Mouse (Mus musculus): Measurements from ENCODE around the gene Tsen2. TPM values are rescaled to one million over a fixed set of nuclear protein-coding genes. Genes with fewer than 3 reads are reported as not detected.

Tsen2 gene
- total RNA-seq, 2 experiments from 2014 or later: 3.0 to 3.4 TPM

DNA sequence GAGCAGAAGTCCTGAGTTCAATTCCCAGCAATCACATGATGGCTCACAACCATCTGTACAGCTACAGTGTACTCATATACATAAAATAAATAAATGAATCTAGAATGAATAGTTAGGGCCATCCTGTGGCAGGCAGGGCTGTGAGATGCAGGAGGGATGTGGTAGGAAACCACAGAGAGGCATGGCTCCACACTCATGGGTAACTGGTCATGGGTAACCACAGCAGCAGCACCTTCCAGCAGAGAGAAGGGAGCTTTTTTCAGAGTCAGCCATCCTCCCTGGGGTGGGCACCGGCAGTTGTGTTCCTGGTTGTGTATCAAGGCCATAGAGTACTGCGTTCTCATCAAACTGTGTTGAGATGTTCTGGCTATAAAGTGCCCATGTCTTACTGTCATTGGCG lies 50.0 kb downstream of the Tsen2 start:
- peak; percentile 92 for ATAC-seq (ENCODE audit: poor library complexity, severe bottlenecking)

- no peak for ATAC-seq (ENCODE audit: poor library complexity, severe bottlenecking)
Measured at GRCm38 (mm10) chr6:115595667-115596066, 51.2 kb downstream of the Tsen2 start.

DNA sequence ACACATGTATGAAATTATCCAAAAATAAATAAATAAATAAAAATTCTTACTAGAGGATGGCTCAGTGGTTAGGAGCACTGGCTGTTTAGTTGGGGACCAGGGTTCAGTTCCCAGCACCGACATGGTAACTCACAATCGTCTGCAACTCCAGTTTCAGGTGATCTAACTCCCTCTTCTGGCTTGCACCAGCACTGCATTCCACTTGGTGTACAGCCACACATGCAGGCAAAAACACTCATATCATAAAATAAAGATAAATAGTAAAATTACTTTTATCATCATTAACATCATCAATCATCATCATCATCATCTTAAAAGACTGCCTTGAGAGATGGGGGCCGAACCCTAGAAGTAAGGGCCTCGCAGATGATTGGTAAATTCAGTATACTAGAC lies 56.9 kb downstream of the Tsen2 start:
- no peak for ATAC-seq (ENCODE audit: poor library complexity, severe bottlenecking)

GRCm38 (mm10) chr6:115601715-115602523 lies 57.5 kb downstream of the Tsen2 start, which contains the start of gene Mkrn2:
TSS of gene Mkrn2 (plus strand) at chr6:115601902.
- ATAC-seq (ENCODE audit: poor library complexity, severe bottlenecking): peak; percentile 97

DNA sequence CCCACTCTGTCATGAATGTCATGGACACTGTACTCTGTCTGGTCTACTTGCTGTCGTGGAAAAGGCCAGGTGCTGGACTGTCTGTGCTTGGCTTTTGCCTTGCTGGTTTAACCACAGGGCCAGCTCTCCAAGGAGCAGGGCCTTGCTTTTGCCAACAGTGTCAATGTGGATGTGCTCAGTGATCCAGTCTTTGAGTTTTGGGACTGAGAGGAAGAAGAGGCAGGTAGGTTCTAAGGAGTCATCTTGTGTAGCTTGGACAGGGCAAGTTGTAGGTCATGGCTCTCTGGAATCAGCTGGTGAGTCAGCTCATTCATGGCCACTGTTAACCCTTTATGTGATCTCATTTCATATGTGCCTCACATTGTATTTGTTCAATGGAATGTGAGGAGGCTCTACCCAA lies 62.0 kb downstream of the Tsen2 start:
- no peak for ATAC-seq (ENCODE audit: poor library complexity, severe bottlenecking)

DNA sequence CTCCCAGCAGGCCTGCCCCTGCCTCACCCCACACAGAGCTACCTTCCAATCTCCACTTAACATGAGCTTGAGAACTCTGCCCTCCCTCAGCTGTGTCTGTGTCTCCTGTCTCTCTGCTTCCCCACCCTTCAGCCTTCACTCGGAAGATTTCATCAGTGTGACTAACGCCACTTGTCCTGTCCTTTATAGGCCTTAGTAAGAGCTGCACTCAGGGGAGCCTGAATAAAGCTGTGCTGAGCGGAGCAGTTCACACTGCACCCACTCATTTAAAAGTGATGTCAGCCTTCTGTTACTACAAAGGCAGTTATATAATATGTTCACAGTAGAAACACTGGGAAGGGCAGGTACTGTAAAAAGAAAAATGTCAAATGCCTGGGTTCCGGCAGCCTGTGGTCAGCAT lies 63.0 kb downstream of the Tsen2 start:
- ATAC-seq (ENCODE audit: poor library complexity, severe bottlenecking): no peak

DNA sequence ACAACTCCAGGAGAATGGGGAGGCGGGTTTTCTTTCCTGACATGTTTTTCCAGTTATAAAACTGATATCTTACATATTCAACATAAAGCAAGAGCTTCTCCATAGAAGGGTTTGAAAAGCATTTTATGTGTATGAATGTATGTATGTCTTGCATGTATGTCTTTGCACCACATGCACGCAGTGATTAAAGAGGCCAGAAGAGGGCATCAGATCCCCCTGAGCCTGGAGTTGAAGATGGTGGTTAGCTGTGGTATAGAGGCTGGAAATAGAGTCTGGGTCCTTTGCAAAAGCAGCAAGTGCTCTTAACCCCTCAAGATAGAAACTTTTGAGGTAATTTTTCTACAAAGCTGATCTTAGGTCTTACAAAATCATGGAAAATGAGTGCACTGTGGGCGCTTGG lies 64.7 kb downstream of the Tsen2 start:
- ATAC-seq (ENCODE audit: poor library complexity, severe bottlenecking): peak; percentile 77

DNA sequence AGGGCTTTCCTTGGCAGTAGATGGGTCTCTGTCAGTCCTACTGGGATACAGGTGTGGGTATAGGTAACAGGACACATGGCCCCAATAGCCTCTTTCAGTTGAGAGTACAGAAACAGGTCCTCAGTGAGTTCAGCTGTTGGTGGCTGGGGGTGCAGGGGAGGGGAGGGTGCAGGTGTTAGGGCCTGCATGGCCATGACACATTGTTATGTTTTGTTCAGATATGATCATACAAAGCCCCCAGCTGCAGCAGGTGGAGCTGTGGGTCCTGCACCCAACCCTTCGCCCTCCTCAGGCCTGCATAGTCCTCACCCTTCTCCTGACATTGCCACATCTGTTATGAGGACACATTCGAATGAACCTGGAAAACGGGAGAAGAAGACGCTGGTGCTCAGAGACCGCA lies 65.8 kb downstream of the Tsen2 start:
- ATAC-seq (ENCODE audit: poor library complexity, severe bottlenecking): no peak

DNA sequence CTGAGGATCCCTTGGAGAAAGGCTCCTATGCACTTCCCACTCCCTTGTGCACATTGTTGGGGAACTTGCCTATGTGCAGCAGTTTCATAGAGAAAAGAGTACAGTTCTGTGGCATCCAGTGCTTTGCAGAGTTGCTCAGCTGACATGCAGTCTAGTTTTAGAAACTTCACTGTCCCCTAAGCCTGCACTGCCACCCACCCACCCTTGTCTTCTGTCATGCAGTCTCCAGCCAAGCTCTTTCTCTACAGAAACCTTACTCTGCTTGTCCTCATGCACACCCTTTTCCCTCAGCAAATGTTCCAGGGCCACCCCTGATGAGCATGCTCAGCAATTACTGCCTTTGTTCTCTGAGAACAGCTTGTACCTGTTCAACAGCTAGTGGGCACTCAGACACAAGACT lies 69.3 kb downstream of the Tsen2 start:
- no peak for ATAC-seq (ENCODE audit: poor library complexity, severe bottlenecking)

DNA sequence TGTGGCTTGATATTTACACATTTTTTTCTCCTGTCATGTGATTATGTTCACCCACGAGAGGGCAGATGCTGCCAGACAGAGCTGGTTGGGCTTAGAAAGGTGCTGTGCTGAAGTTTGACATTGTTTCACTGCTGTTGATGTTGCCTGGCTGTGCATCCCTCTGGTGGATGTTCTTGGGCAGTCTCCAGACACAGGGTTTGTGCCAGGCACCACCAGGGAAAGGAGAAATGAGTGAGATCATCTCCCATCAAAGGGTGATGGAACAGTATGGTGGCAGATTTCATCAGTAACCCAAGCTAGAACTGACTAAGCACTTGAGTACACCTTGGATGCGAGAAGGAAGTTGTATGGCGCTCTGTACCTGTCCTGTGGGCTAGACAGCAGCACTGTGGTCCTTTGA lies 71.5 kb downstream of the Tsen2 start:
- ATAC-seq (ENCODE audit: poor library complexity, severe bottlenecking): no peak

- ATAC-seq (ENCODE audit: poor library complexity, severe bottlenecking): 0 out of 2 replicates have a peak, but pooled peaks have one; percentile 26
Measured at GRCm38 (mm10) chr6:115619818-115620217, 75.4 kb downstream of the Tsen2 start.

- ATAC-seq (ENCODE audit: poor library complexity, severe bottlenecking): no peak
Measured at GRCm38 (mm10) chr6:115620942-115621341, 76.5 kb downstream of the Tsen2 start.

DNA sequence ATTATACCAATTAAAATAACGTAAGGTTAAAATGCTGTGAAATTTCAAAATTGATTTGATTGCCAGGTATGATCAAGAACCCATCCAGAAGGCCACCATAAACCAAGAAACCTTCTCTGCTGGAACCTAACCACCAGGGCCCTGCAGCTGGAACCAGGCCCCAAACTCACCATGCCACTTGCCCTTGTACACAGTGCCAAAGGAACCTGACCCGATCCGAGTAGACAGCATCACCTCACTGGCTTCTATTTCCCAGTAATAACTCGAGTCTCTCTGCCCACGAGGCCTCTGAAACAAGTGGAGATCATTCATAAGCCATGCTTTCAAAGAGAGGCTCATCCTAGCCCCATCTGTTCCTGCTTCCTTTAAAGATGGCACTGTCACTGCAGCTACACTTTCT lies 81.7 kb downstream of the Tsen2 start:
- no peak for ATAC-seq (ENCODE audit: poor library complexity, severe bottlenecking)

Other genes starting within 250 kb of the Tsen2 start
- 2.8 and 6.5 TPM in 2 replicates for gene Pparg, start 183.7 kb upstream of the Tsen2 start, total RNA-seq (2015)
- gene Pparg, start 183.7 kb upstream of the Tsen2 start, total RNA-seq (2017): 2.0 and 2.7 TPM in 2 replicates
- gene Mkrn2os, start 47.9 kb downstream of the Tsen2 start, total RNA-seq (2015): not detected in 2 replicates
- gene Mkrn2os, start 47.9 kb downstream of the Tsen2 start, total RNA-seq (2017): not detected in 2 replicates
- 5.4 and 8.7 TPM in 2 replicates for gene Mkrn2, start 57.2 kb downstream of the Tsen2 start, total RNA-seq (2015)
- 22.7 and 22.8 TPM in 2 replicates for gene Mkrn2, start 57.2 kb downstream of the Tsen2 start, total RNA-seq (2017)
- 140 and 149 TPM in 2 replicates for gene Raf1, start 132.0 kb downstream of the Tsen2 start, total RNA-seq (2015)
- gene Raf1, start 132.0 kb downstream of the Tsen2 start, total RNA-seq (2017): 84.8 and 108 TPM in 2 replicates
- 7.7 and 12.4 TPM in 2 replicates for gene Tmem40, start 217.7 kb downstream of the Tsen2 start, total RNA-seq (2015)
- 7.7 and 15.2 TPM in 2 replicates for gene Tmem40, start 217.7 kb downstream of the Tsen2 start, total RNA-seq (2017)
- 0.34 and 0.38 TPM in 2 replicates for gene Cand2, start 229.9 kb downstream of the Tsen2 start, total RNA-seq (2015)
- gene Cand2, start 229.9 kb downstream of the Tsen2 start, total RNA-seq (2017): 0.07 and 0.24 TPM in 2 replicates